Mouse (Mus musculus) embryo, embryonic 10.5 days (tissue): ENCODE results near the gene Safb.

Experiments used
- DNase-seq: peaks from one replicate; pipeline ENCODE4 v3.0.0-alpha.2; 2015; ENCODE audit warnings: low spot score

Gene Safb

DNA sequence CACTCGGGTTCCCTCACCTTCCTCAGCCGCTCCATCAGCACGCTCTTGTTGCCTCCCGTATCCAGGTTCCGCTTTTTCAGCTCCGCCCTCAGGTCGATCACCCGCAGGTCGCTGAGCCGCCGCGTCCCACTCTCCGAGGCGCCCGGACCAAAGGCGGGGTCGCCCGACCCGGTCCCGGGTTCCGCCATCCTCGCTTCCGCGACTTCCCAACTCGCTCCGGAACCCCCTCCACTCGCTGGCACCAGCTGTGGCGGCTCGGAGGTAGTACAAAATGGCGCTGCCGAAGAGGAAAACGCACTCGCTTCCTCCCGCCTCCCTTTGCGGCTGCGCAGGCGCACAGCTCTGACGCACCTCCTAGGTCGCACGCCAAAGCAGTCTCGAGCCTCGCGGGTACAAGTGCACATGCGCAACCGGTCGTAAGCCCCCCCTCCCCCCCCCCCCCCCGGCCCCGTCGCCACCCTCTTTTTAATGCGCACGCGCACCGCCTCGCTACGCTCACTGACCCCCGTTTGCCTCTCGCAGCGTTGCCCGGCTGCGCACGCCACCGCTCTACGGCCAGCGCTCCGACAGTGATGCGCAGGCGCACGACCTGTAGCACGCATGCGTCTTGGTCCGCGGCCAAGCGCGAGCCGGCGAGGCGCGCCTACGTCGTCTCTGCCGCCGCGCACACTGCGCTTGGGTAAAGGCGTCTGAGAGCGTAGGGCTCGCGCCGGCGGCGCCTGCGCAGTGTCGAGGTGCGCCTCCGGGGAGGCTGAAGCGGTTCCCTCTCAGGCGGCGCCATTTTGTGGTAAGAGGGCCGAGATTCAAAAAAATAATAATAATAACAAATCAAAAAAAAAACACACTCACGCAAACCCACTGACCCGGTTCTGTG, at the start of gene Safb, which contains the start of gene Safb2:
Gene Safb (plus strand): TSS at position 569 of the 874 bp plus-strand sequence.
Gene Safb2 (minus strand): TSS at position 329 of the 874 bp plus-strand sequence.
- DNase-seq, result peak; percentile 98

DNA sequence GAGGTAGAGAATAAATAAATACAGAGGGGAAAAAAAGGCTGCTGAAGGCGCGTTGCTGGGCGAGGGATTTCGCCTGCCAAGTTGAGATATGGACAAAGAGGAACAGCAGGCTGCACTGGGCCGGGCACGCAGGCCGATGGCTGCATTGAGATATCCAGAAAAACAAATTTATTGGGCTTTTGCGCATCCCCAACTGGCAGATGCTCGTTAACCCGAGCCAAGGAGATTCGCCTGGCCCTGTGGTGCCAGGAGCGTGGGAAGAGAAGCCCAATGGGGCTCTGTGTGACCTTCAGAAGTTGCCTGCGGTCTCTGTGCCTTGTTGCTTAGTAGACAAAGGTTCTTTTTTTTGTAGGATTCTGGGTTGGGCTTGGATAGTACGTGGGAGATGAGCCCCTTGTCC, 48.4 kb upstream of the Safb start:
- no peak for DNase-seq

DNA sequence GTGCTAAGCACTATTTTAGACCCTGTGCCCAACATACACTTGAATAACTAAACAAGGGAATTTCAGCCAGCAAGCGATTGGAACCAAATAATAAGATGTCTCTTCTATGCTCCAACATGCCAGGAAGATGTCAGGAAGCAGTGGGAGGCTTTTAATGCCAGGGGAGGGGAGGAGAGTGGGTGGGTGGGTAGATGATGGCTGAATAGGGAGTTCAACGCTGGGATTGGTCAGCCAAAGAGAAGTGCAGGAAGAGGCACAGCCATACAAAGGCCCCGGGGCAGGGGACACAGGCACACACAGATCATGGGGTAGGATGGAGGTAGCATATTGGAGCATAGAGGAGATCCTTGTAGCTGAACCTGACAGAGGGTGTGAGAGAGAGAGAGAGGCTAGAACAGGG, 47.8 kb upstream of the Safb start:
- no peak for DNase-seq

DNA sequence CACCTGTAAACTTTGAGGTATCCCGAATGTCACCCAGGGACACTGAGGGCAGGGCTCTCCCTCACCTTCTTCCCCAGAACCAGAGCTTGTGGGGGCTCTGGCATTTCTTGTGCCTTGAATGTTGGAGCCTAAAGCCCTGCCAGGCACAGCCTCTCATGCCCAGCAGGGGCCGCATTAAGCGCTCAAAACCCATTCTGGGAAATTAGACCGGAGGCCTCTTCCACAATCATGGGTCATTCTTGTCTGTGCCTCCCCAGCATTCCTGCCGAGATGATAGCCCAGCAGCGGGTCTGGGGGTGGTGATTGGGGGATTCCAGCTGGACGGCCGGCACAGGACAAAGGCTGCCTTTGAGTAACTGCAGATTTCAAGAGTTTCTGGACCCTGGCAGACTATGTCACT, 46.7 kb upstream of the Safb start:
- peak; percentile 55 for DNase-seq

DNA sequence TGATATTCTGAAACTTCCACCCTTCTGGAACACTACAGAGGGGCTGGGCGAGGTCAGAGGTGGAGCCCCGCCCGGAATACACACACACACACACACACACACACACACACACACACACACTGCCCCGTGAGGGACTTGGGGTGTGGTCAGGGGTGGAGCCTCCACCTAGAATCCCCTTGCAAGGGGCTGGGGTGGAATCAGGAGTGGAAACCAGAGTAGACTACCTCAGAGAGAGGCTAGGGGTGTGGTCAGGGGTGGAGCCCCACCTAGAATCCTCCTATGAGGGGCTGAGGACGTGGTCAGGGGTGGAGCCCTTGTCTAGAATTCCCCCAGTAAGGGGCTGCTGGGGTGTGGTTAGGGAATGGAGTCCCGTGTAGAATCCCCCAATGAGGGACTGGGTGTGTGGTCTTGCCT, 44.1 kb upstream of the Safb start:
- DNase-seq, result no peak

DNA sequence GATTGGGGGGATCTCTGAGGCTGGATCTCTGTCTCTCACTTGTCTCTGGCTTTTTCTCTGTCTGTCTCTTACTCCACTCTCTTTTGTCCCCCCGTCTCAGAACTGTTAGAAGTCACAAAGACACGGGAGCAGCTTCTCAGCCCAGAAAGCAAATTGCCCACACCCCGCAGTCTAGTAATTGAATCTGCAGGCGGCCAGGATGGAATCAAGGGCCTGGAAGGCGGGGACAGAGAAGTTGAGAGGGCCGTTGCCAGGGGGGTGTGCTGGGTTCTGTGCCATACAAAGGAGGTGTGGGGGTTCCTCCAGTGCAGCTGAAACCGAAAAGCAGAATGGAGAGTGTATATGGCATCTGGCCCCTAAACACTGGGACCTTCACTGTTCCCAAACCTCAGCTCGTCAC, 41.9 kb upstream of the Safb start:
- DNase-seq, result no peak

DNA sequence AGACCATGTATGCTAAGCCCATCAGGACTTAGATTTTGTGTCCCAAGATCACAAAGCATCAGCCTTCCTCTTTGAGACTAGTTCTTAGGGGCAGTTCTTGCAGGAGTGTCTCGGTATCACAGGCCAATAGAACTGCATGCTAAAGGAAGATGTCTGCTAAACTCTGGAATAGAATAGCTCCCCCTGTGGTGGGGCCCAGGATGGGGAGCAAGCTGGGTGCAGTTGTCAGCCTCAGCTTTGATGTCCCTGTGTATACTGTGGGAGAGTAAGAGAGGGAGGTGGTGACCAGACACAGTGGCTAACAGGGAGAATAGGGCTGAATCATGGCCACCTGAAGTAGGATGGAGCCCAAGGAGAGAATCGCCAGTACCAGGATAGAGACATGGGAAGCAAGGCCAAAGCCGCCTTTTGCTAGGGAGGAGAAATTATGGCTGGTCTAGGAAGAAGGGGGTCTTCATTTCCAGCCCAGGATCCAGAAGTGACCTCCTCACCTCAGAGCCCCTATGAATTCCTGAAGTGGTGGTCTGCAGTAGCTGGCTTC, 40.9 kb upstream of the Safb start:
- DNase-seq, result no peak

DNA sequence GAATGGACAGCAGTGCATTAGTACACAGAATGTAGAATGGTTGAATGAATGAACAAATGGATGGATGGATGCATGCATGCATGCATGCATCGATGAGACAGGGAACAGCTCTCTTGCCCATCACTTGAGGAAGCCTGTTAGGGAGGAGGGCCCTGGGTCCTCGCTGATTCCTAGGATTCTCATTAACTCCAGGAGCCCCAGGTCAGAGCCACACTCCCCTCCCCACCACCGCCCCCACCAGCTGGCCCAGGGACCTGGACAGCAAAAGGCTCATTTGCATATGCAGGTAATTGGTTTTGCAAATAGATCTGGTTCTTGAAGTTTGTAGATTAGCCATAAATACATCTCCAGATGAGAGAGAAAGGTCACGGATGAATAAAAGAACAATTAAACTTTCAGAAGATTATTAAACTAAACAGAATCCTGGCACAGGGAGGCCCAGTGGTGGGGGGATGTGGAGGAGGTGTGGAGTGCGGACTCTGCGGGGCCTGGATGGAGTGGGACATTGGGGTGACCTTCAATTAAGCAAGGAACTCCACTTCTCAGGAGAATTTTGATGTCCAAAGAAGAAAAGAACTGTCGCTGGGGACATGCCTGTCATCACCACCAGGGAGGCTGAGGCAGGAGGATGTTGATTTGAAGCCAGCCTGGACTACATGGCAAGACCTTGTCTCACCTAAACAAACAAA, 39.8 kb upstream of the Safb start:
- no peak for DNase-seq

DNA sequence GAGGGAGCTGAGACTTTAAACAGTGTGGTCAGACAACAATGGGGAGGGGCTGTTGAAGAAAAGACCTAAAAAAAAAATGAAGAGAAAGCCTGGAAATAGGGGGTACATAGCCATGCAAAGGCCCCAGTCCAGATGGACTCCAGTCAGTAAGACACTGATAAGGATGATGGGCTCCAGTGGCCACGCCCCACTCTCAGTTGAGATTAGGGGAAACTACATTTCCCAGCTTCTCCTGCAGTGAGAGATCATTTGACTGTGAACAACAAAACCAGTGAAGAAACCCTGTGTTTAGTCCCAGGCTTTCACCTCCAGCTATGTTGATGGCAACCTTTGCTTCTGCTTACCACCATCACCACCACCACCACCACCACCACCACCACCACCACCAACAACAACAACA, 38.7 kb upstream of the Safb start:
- DNase-seq, result no peak

DNA sequence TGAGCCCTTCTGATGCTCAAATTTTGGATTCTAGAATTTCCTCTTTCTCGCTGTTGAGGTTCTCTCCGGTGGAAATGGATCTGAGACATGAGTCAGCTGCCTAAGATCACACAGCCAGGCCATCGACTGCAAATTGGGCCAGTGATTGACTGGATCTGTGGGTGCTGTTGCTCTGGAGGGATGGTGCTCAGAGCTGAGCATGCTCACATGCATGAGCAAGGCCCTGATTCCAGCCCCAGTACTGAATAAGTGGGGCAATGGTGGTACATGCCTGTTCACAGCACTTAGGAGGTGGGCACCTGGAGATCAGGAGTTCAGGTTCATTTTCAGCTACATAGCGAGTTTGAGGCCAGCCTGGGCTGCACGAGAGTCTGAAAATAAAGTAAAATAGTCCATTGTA, 38.0 kb upstream of the Safb start:
- DNase-seq, result no peak

DNA sequence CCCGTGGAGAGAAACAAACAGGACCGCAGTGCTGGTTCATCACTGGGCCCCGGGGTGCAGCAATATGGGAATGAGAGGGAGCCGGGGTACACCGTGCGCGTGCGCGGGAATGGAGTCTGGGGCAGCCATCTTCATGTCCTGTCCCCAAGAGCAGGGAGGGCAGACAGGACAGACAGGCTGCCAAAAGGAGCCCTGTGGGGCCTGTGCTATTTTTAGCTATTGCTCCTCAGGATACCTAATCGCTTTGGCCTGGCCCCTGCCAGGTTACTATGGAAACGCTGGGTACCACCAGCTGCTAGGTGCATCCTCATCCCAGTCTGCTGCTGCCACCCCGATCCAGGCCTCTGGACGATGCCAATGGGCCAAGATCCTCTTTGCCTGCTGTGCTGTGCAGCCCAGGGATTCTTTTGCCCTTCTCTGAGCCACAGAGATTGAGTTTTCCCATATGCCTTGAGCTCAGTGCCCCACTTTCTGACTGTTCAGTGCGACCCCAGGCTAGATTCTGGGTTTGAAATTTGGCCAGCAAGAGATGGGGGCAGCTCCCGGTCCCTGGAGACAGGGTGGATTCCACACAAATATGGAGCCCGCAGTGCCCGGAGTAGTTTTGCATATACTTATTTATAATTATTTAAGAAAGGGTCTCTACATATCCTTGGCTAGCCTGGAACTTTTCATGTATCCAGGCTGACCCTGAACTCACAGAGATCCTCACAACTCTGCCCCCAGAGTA, 37.3 kb upstream of the Safb start:
- no peak for DNase-seq

DNA sequence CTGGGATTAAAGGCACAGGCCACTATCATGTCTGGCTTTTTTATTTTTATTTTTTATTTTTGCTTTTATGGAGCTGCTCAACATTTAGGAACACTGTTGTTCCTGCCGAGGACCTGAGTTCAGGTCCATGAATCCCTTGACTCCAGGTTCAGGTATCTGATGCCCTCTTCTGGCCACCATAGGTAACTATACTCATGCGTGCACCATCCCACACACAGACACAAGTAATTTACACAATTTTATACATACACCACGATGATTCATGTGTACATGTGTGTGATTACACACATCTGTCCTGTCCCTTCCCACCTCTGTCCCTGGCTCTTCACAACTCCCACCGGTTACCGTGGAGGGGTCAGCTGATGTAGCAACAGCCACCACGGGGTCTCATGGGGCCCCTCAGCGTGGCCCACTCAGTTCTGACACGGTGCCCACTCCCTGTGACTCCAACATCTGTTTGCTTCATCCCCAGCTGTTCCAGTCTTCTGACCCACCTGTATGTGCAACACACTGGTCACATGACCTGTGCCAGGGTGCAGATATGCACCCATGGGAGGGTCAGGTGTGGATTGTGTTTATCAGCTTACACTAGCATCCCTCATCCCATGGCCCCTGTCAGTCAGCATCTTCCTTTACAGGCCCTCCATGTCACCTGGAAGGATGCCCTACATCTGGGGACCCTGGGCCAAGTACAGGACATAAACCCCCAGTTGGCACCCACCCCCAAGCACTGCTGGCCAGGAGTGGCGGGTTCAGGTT, 36.6 kb upstream of the Safb start:
- DNase-seq, result no peak

DNA sequence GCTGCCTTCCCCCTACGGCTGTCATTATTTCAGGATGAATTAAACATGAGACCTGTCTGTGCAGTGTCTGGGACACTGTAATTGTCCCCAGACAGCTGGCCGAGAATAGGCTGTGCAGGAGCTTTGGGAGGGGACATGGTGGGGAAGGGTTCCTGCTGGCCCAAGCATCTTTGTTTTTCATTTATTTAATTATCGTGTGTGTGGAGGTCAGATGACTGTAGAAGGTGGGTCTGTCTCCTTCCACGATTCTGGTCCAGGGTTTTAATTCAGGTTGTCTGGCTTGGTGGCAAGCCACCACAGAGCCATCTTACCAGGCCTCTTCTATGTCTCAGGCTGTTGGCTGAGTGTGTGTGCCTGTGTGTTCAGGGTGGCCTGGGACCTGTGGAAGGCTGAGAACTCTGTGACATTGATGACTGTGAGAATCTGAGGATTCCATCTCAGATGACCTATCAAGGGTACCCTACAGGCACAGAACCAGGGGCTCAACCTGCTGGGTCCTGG, 36.0 kb upstream of the Safb start:
- DNase-seq, result no peak

DNA sequence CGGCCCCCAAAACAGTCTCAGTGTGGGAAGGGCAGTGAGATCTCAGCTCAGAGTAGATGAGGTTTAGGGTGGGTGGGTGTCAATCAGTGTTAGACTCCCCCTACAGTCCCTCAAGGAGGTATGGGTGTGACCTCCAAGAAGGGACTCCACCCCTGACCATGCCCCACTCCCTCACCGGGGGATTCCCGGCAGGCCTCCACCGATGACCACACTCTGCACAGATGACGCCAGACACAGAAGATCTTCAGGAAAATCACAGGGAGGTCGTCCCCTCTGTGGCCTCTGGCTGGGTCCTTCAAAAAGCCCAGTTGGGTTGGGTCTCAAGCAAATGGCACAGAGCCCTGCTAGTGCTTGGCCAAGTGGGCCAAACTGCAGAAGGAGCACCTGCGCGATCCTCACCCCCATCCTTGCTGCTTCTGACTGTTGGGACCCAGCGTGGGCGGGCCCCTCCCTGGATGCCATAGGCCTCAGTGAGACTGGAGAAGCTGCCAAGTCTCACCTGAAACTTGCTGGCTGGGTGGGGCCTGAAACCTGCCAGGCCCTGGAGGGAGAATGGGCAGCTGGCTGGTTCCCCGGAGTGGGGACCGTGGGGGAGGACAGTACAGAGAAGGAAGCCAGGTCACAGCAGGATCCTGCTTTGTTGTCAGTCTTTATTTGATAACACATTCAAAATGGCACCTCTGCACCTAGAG, 33.7 kb upstream of the Safb start:
- DNase-seq, result no peak

DNA sequence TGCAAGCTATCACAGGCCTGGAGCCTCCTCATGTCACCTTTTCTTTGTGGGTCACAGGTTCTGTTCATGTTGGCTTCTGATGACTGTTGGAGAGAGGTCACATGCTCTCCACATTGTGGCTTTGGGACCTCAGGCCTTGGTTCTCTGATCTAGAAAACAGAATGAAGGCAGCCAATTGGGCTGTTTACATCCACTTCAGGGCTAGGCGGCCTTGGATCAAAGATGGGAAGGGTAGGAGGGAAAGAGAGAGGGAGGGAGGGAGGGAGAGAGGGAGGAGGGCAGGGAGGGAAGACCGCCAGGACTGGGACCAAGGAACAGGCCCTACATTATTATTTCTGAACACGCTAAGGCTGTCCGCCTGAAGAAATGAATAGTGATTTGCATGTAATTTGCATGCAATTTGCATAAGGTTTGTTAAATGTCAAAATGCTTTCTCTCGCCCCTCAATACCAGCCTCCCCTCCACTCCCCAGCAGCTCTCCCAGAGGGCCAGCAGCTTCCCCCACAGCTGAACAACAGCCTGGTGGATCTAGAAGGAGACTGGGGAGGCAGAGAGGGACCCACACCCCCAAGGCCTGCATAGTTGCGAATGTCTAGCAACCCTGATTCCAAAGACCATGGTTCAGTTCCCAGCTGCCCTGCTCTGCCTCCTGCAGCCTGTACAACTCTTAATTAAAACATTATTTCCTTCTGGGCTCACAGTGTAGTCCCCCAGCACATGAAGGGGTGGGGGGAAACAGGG, 32.6 kb upstream of the Safb start:
- DNase-seq, result no peak

DNA sequence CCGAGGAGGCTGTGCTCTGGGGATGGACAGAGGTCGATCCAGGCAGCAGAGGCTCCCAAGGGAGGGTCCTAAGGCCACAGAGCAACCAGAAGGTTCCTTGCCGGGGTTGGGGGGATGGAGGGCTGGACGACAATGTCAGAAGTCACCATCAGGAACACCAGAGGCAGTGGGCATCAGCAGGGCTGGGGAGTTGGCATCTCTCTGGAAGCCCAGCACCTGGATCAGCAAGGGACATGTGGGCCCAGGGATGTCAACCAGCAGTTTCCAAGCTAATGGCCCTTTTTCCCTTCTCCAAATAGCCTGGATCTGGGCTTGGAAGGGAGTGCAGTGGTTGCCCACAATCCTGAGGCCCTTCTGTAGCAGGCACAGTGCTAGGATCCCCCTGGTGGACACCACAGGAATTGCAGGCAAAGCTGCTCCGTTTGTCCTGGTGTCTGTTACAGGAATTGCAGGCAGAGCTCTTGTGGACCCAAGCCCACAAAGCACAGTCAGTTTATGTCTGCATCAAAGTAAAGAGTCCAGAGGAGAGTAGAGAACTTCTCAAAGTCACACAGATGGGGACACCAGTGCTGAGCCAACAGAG, 31.8 kb upstream of the Safb start:
- DNase-seq, result peak; percentile 90

DNA sequence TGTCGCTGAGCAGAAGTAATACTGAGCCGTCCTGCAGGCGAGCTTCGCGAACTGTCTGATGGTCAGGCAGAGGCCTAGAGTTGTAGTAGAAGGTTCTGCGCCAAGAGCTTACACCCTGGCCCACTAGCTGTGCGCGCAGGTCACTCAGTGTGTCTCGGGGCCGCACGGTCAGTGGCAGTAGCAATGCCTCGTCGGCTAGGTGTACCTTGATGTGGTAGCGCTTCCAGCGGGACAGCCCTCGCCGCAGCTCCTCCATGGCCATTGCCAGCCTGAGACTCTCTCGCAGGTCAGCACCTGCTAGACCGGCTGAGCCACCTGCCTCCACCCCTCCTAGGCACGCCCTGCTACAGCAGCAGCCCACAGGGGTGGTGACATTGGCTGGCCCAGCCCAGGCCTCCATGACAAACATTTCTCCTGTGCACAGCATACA, 30.5 kb upstream of the Safb start, which contains the start of gene Gm20219:
Gene Gm20219 (minus strand): TSS at position 266 of the 430 bp plus-strand sequence.
- DNase-seq, result no peak

DNA sequence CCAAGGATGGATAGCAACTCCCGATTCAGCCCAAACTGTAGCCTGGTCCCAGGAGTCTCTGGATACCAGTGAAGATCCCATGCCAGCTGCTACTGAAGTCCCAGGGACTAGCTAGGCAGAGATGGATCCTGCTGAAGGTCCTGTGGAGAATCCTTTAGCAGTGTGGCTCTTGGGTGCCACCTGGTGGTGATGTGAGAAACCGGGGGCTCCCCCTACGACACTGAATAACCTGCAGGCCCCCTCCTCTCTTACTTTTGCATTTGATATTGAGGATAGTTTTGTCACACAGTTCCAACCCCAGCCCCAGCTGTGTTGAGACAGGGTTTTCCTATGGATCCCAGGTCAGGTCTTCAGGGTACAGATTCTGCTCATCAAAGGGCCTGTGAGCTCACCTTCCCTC, 26.2 kb upstream of the Safb start:
- DNase-seq, result peak; percentile 81

DNA sequence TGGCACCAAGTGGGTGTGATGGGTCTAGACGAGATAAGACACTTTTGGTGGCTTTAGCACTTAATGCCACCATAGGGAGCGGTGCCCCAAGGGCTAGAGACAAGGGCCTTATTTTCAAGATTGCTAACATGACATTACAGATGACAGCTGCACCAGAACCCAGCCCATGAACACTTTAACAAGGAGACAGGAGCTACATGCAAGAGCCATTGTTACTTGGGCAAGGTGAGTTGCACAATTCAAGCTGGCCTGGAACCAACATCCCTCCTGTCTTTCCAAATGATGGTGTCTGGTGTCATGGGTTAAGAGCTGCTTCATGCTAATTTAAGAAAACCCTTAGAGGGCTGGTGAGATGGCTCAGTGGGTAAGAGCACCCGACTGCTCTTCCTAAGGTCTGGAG, 25.2 kb upstream of the Safb start:
- DNase-seq, result no peak

DNA sequence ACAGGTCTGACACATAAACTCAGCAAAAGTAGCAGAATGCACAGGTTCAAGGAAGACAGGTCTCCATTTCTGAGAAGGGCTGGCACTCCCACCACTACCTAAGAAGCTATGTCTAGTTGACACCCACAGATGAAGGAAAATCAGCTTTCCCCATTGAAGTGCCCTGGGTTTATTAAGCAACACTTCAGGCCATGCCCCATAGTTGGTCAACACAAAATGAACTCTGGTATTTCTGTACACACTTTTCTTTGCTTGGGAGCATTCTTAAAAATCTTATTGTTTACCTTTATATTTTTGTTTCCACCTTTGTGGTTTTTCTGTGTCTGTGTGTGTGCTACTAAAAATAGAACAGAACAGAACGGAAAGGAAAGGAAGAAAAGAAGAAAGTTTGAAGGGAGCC, 24.5 kb upstream of the Safb start:
- no peak for DNase-seq
